8 mouse cellular contexts compared by ENCODE assay signal in the genomic region with DNA sequence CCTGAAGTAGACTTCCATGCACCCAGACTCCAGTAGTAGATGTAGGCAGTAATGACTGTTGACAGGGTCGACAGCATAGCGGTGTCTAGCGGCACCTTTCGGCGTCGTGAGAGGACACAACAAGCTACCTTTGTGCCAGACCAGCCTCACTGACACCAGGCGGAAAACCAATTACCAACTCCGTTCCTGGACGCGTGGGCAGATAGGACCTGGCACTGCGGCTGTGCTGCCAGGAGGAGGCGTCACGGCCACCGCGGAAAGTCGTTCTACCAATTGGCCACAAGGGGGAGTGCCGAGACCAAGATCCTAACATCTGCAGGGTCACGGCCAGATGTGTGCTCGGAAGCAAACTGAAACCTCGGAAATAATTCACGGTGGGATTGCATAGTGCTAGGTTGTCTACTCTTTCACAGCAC. TPM values are rescaled to one million over a fixed set of nuclear protein-coding genes. Genes with fewer than 3 reads are reported as not detected.
DNase-seq lines count a peak whose midpoint lies in the region; ATAC-seq and TF ChIP-seq lines count a peak whose summit lies in the region.

No protein-coding gene starts in this region.

- H3K27me3 ChIP-seq in embryonic facial prominence, embryonic 15.5 days: peaks cover 11% of the 10 kb centered on the region
- peaks cover 38% of the 10 kb centered on the region for H3K27me3 ChIP-seq in heart, embryonic 10.5 days (ENCODE audit: insufficient read depth, poor library complexity, severe bottlenecking)
- peaks cover 34% of the 10 kb centered on the region for H3K27me3 ChIP-seq in kidney, embryonic 15.5 days
- 0 out of 2 replicates have a peak, but pooled peaks cover 8% of the 10 kb centered on the region for H3K27me3 ChIP-seq in limb, embryonic 15.5 days
- peaks cover 8% of the 10 kb centered on the region; the same call in 1 of the 2 replicates for H3K27me3 ChIP-seq in midbrain, postnatal 0 days (ENCODE audit: insufficient read depth, low read length)

- DNase-seq in A20 (ENCODE audit: low read depth, low spot score): peak; percentile 89
- peak; percentile 86 to 87 for DNase-seq in adrenal gland, postnatal 36 days
- DNase-seq in heart, embryonic 10.5 days (ENCODE audit: low spot score): peak; percentile 86
- peak; percentile 78 for DNase-seq in midbrain, postnatal 0 days (ENCODE audit: low spot score)
- peak; percentile 60 to 76 for DNase-seq in spleen, postnatal 14 days (ENCODE audit: low spot score in 2 of 2)

- H3K4me3 ChIP-seq in embryonic facial prominence, embryonic 15.5 days (replicated peaks): peak overlapping the region; percentile 18
- peak overlapping the region; percentile 40 for H3K4me3 ChIP-seq in heart, embryonic 10.5 days
- peak overlapping the region; percentile 7 for H3K4me3 ChIP-seq in kidney, embryonic 15.5 days (replicated peaks)
- H3K4me3 ChIP-seq in limb, embryonic 15.5 days: peak overlapping the region; percentile 17
- peak overlapping the region; percentile 4; the same call in 1 of the 2 replicates for H3K4me3 ChIP-seq in midbrain, postnatal 0 days (ENCODE audit: low read depth, low read length)

- H3K27ac ChIP-seq in embryonic facial prominence, embryonic 15.5 days (replicated peaks): no peak overlapping the region
- H3K27ac ChIP-seq in heart, embryonic 10.5 days: no peak overlapping the region
- no peak overlapping the region for H3K27ac ChIP-seq in kidney, embryonic 15.5 days
- no peak overlapping the region for H3K27ac ChIP-seq in limb, embryonic 15.5 days
- H3K27ac ChIP-seq in midbrain, postnatal 0 days (ENCODE audit: low read depth, low read length): no peak overlapping the region

- H3K4me1 ChIP-seq in embryonic facial prominence, embryonic 15.5 days: peaks cover 11% of the 10 kb centered on the region; the same call in 1 of the 2 replicates
- peaks cover 11% of the 10 kb centered on the region for H3K4me1 ChIP-seq in heart, embryonic 10.5 days
- peaks cover 9% of the 10 kb centered on the region; the same call in 1 of the 2 replicates for H3K4me1 ChIP-seq in kidney, embryonic 15.5 days
- H3K4me1 ChIP-seq in limb, embryonic 15.5 days: peaks cover 4% of the 10 kb centered on the region
- H3K4me1 ChIP-seq in midbrain, postnatal 0 days (ENCODE audit: insufficient read depth, low read length): no peaks in the 10 kb centered on the region

- WGBS in embryonic facial prominence, embryonic 15.5 days: 1% methylated on average over 21 of the region's 21 CpGs
- 2% methylated on average over 21 of the region's 21 CpGs for WGBS in heart, embryonic 10.5 days
- under 1% methylated on average over 21 of the region's 21 CpGs for WGBS in kidney, embryonic 15.5 days
- under 1% methylated on average over 21 of the region's 21 CpGs for WGBS in limb, embryonic 15.5 days
- under 1% methylated on average over 21 of the region's 21 CpGs for WGBS in midbrain, postnatal 0 days

- H3K9ac ChIP-seq in embryonic facial prominence, embryonic 15.5 days: no peak overlapping the region
- no peak overlapping the region for H3K9ac ChIP-seq in kidney, embryonic 15.5 days
- no peak overlapping the region for H3K9ac ChIP-seq in limb, embryonic 15.5 days
- no peak overlapping the region for H3K9ac ChIP-seq in midbrain, postnatal 0 days (replicated peaks; ENCODE audit: low read length, poor library complexity, severe bottlenecking)

- peak; percentile 98 for TF ChIP-seq CTCF in midbrain, postnatal 0 days (IDR thresholded peaks at IDR 0.05)

- peak overlapping the region; percentile 53 for H3K4me2 ChIP-seq in embryonic facial prominence, embryonic 15.5 days (replicated peaks)
- H3K4me2 ChIP-seq in kidney, embryonic 15.5 days: peak overlapping the region; percentile 44
- peak overlapping the region; percentile 43 for H3K4me2 ChIP-seq in limb, embryonic 15.5 days
- peak overlapping the region; percentile 28 for H3K4me2 ChIP-seq in midbrain, postnatal 0 days (ENCODE audit: low read depth, low read length, poor library complexity, severe bottlenecking)

- peak; percentile 76 for ATAC-seq in embryonic facial prominence, embryonic 15.5 days (ENCODE audit: insufficient number of reproducible peaks, low FRiP score, low TSS enrichment, low read depth)
- peak; percentile 73; the same call in 1 of the 2 replicates for ATAC-seq in kidney, embryonic 15.5 days (replicated peaks; ENCODE audit: low FRiP score)
- ATAC-seq in limb, embryonic 15.5 days (ENCODE audit: insufficient number of reproducible peaks, low FRiP score, low TSS enrichment, low read depth): 0 out of 2 replicates have a peak, but pooled peaks have one; percentile 65
- peak; percentile 71 for ATAC-seq in midbrain, postnatal 0 days (ENCODE audit: low FRiP score)

- H3K36me3 ChIP-seq in embryonic facial prominence, embryonic 15.5 days: no peaks in the 10 kb centered on the region
- H3K36me3 ChIP-seq in heart, embryonic 10.5 days: no peaks in the 10 kb centered on the region
- H3K36me3 ChIP-seq in kidney, embryonic 15.5 days: no peaks in the 10 kb centered on the region
- no peaks in the 10 kb centered on the region for H3K36me3 ChIP-seq in limb, embryonic 15.5 days
- no peaks in the 10 kb centered on the region for H3K36me3 ChIP-seq in midbrain, postnatal 0 days (ENCODE audit: insufficient read depth, low read length)

- no peaks in the 10 kb centered on the region for H3K9me3 ChIP-seq in embryonic facial prominence, embryonic 15.5 days (replicated peaks)
- no peaks in the 10 kb centered on the region for H3K9me3 ChIP-seq in heart, embryonic 10.5 days
- no peaks in the 10 kb centered on the region for H3K9me3 ChIP-seq in kidney, embryonic 15.5 days (replicated peaks)
- H3K9me3 ChIP-seq in limb, embryonic 15.5 days: no peaks in the 10 kb centered on the region
- no peaks in the 10 kb centered on the region for H3K9me3 ChIP-seq in midbrain, postnatal 0 days (ENCODE audit: low read length)

RNA-seq across cellular contexts. Expression of gene Cpn2, which starts 15.3 kb away (rescaled TPM):
- 1 to 10 TPM; 1.3 to 2.1 TPM for total RNA-seq in adrenal gland, postnatal 36 days (2021)
- polyA plus RNA-seq in embryonic facial prominence, embryonic 15.5 days (2015; fragmentation: Nextera tagmentation; extraction: Ambion mirVana): not detected in 2 replicates
- polyA plus RNA-seq in heart, embryonic 10.5 days (2016; fragmentation: Nextera tagmentation; extraction: Ambion mirVana): 0.23 TPM in 1 of 2 replicates, not detected in the other
- polyA plus RNA-seq in kidney, embryonic 15.5 days (2015; fragmentation: Nextera tagmentation; extraction: Ambion mirVana): 0.04 and 0.08 TPM in 2 replicates
- polyA plus RNA-seq in limb, embryonic 15.5 days (2015; fragmentation: Nextera tagmentation; extraction: Ambion mirVana): not detected in 2 replicates
- total RNA-seq in midbrain, postnatal 0 days (2014; rRNA removed): not detected in 2 replicates
- polyA plus RNA-seq in midbrain, postnatal 0 days (2015; fragmentation: Nextera tagmentation; extraction: Ambion mirVana): not detected in 2 replicates

RNA-seq across cellular contexts. Expression of gene Lrrc15, which starts 31.0 kb away (rescaled TPM):
- total RNA-seq in adrenal gland, postnatal 36 days (2021): under 1 TPM in 1 of 2 experiments, not detected in 1; 0.03 TPM
- 4.9 and 5.9 TPM in 2 replicates for polyA plus RNA-seq in embryonic facial prominence, embryonic 15.5 days (2015; fragmentation: Nextera tagmentation; extraction: Ambion mirVana)
- 0.20 and 0.37 TPM in 2 replicates for polyA plus RNA-seq in heart, embryonic 10.5 days (2016; fragmentation: Nextera tagmentation; extraction: Ambion mirVana)
- 0.99 and 1.2 TPM in 2 replicates for polyA plus RNA-seq in kidney, embryonic 15.5 days (2015; fragmentation: Nextera tagmentation; extraction: Ambion mirVana)
- 1.8 and 2.1 TPM in 2 replicates for polyA plus RNA-seq in limb, embryonic 15.5 days (2015; fragmentation: Nextera tagmentation; extraction: Ambion mirVana)
- total RNA-seq in midbrain, postnatal 0 days (2014; rRNA removed): 0.28 and 0.60 TPM in 2 replicates
- 0.11 and 0.15 TPM in 2 replicates for polyA plus RNA-seq in midbrain, postnatal 0 days (2015; fragmentation: Nextera tagmentation; extraction: Ambion mirVana)

RNA-seq across cellular contexts. Expression of gene Gp5, which starts 58.6 kb away (rescaled TPM):
- under 1 TPM; 0.20 to 0.26 TPM for total RNA-seq in adrenal gland, postnatal 36 days (2021)
- 0.47 and 0.58 TPM in 2 replicates for polyA plus RNA-seq in embryonic facial prominence, embryonic 15.5 days (2015; fragmentation: Nextera tagmentation; extraction: Ambion mirVana)
- 3.0 and 5.4 TPM in 2 replicates for polyA plus RNA-seq in heart, embryonic 10.5 days (2016; fragmentation: Nextera tagmentation; extraction: Ambion mirVana)
- polyA plus RNA-seq in kidney, embryonic 15.5 days (2015; fragmentation: Nextera tagmentation; extraction: Ambion mirVana): 0.90 and 0.93 TPM in 2 replicates
- polyA plus RNA-seq in limb, embryonic 15.5 days (2015; fragmentation: Nextera tagmentation; extraction: Ambion mirVana): 0.48 and 0.55 TPM in 2 replicates
- 2.1 and 2.6 TPM in 2 replicates for total RNA-seq in midbrain, postnatal 0 days (2014; rRNA removed)
- 0.75 and 0.78 TPM in 2 replicates for polyA plus RNA-seq in midbrain, postnatal 0 days (2015; fragmentation: Nextera tagmentation; extraction: Ambion mirVana)
